27 mouse cellular contexts compared by ENCODE assay signal in genomic region chr6:65542913-65543312, GRCm38 (mm10). TPM values are rescaled to one million over a fixed set of nuclear protein-coding genes. Genes with fewer than 3 reads are reported as not detected.
DNase-seq lines count a peak whose midpoint lies in the region; ATAC-seq lines count a peak whose summit lies in the region.
"Had no signal": no experiment of that assay in that cellular context is flagged by ENCODE, and none has a peak within 500 bp of the region (broad histone marks: within the 10 kb centered on the region; RNA-seq: fewer than 3 reads in every experiment).

No protein-coding gene starts in this region.

- no peak for DNase-seq in forebrain, embryonic 11.5 days (ENCODE audit: low spot score)
- DNase-seq in lung, adult 18-20 months: no peak
- peak; percentile 62 for DNase-seq in forelimb bud, embryonic 11.5 days (ENCODE audit: low read depth, low spot score)
- DNase-seq in gastrocnemius, postnatal 10 days: no peak
- no peak for DNase-seq in layer of hippocampus, adult 8-10 months (ENCODE audit: low spot score in 2 of 2)
- DNase-seq: adrenal gland, postnatal 36 days; B cell, adult 2 months; cerebellum, adult 11 months; cerebellum, adult 9-11 months; gastrocnemius, postnatal 25 days; heart, adult 2 months; kidney, adult 11 months; kidney, postnatal 10 days; right cerebral cortex, postnatal 14 days had no signal

- ATAC-seq in forebrain, embryonic 15.5 days (replicated peaks): 0 out of 2 replicates have a peak, but pooled peaks have one; percentile 43
- ATAC-seq in forebrain, embryonic 11.5 days (replicated peaks; ENCODE audit: low FRiP score): no peak
- ATAC-seq in lung, embryonic 16.5 days (ENCODE audit: low read depth): peak; percentile 66; the same call in 1 of the 2 replicates
- ATAC-seq: midbrain, embryonic 13.5 days; Patski had no signal

- H3K36me3 ChIP-seq in forebrain, embryonic 15.5 days: no peaks in the 10 kb centered on the region
- no peaks in the 10 kb centered on the region for H3K36me3 ChIP-seq in forebrain, embryonic 11.5 days (ENCODE audit: control insufficient read depth, insufficient read depth, low read length)
- H3K36me3 ChIP-seq in lung, embryonic 16.5 days (ENCODE audit: control insufficient read depth, insufficient read depth, low read length): no peaks in the 10 kb centered on the region
- H3K36me3 ChIP-seq: embryonic facial prominence, embryonic 12.5 days; G1E; hindbrain, embryonic 12.5 days; limb, embryonic 12.5 days; midbrain, embryonic 13.5 days had no signal

- no peaks in the 10 kb centered on the region for H3K9me3 ChIP-seq in forebrain, embryonic 15.5 days
- no peaks in the 10 kb centered on the region for H3K9me3 ChIP-seq in forebrain, embryonic 11.5 days (ENCODE audit: control insufficient read depth, low read length)
- no peaks in the 10 kb centered on the region for H3K9me3 ChIP-seq in lung, embryonic 16.5 days (ENCODE audit: control insufficient read depth, low read length)
- H3K9me3 ChIP-seq: embryonic facial prominence, embryonic 12.5 days; G1E; hindbrain, embryonic 12.5 days; limb, embryonic 12.5 days; midbrain, embryonic 13.5 days had no signal

- H3K4me3 ChIP-seq in forebrain, embryonic 15.5 days: no peak overlapping the region
- H3K4me3 ChIP-seq in forebrain, embryonic 11.5 days (ENCODE audit: low read depth, low read length): no peak overlapping the region
- H3K4me3 ChIP-seq in lung, embryonic 16.5 days (ENCODE audit: low read length): no peak overlapping the region
- H3K4me3 ChIP-seq: embryonic facial prominence, embryonic 12.5 days; heart, adult 2 months; hindbrain, embryonic 12.5 days; limb, embryonic 12.5 days; midbrain, embryonic 13.5 days had no signal

- 22% methylated on average over 1 of the region's 1 CpGs for WGBS in forebrain, embryonic 15.5 days
- 30% methylated on average over 1 of the region's 1 CpGs for WGBS in forebrain, embryonic 11.5 days
- 28% methylated on average over 1 of the region's 1 CpGs for WGBS in lung, embryonic 16.5 days

- no peak overlapping the region for H3K4me2 ChIP-seq in forebrain, embryonic 15.5 days (replicated peaks)
- no peak overlapping the region for H3K4me2 ChIP-seq in forebrain, embryonic 11.5 days (ENCODE audit: low read depth, low read length, severe bottlenecking)
- H3K4me2 ChIP-seq in lung, embryonic 16.5 days (ENCODE audit: low read depth, low read length): no peak overlapping the region
- H3K4me2 ChIP-seq: embryonic facial prominence, embryonic 12.5 days; hindbrain, embryonic 12.5 days; limb, embryonic 12.5 days; midbrain, embryonic 13.5 days had no signal

- H3K27me3 ChIP-seq in forebrain, embryonic 15.5 days: no peaks in the 10 kb centered on the region
- no peaks in the 10 kb centered on the region for H3K27me3 ChIP-seq in forebrain, embryonic 11.5 days (ENCODE audit: control insufficient read depth, insufficient read depth, low read length)
- no peaks in the 10 kb centered on the region for H3K27me3 ChIP-seq in lung, embryonic 16.5 days (ENCODE audit: control insufficient read depth, insufficient read depth, low read depth, low read length)
- H3K27me3 ChIP-seq: CH12.LX; embryonic facial prominence, embryonic 12.5 days; hindbrain, embryonic 12.5 days; limb, embryonic 12.5 days; midbrain, embryonic 13.5 days had no signal

- no peak overlapping the region for H3K9ac ChIP-seq in forebrain, embryonic 15.5 days (replicated peaks)
- H3K9ac ChIP-seq in forebrain, embryonic 11.5 days (ENCODE audit: low read length): no peak overlapping the region
- no peak overlapping the region for H3K9ac ChIP-seq in lung, embryonic 16.5 days (ENCODE audit: low read length)
- H3K9ac ChIP-seq: embryonic facial prominence, embryonic 12.5 days; hindbrain, embryonic 12.5 days; limb, embryonic 12.5 days; liver, embryonic 14.5 days; midbrain, embryonic 13.5 days had no signal

- H3K27ac ChIP-seq in forebrain, embryonic 15.5 days (replicated peaks): no peak overlapping the region
- no peak overlapping the region for H3K27ac ChIP-seq in forebrain, embryonic 11.5 days (ENCODE audit: low read depth, low read length)
- no peak overlapping the region for H3K27ac ChIP-seq in lung, embryonic 16.5 days (ENCODE audit: low read length)
- H3K27ac ChIP-seq: embryonic facial prominence, embryonic 12.5 days; heart, adult 2 months; hindbrain, embryonic 12.5 days; limb, embryonic 12.5 days; liver, embryonic 14.5 days; midbrain, embryonic 13.5 days; stomach, postnatal 0 days had no signal

- 0 out of 2 replicates have a peak, but pooled peaks cover 3% of the 10 kb centered on the region for H3K4me1 ChIP-seq in forebrain, embryonic 15.5 days
- H3K4me1 ChIP-seq in forebrain, embryonic 11.5 days (replicated peaks; ENCODE audit: control insufficient read depth, insufficient read depth, low read length): no peaks in the 10 kb centered on the region
- H3K4me1 ChIP-seq in lung, embryonic 16.5 days (replicated peaks; ENCODE audit: control insufficient read depth, insufficient read depth, low read length): peaks cover 12% of the 10 kb centered on the region; the same call in 1 of the 2 replicates

RNA-seq across cellular contexts. Expression of gene Tnip3, which starts 17.8 kb away (rescaled TPM):
- polyA plus RNA-seq in forebrain, embryonic 15.5 days (2015; fragmentation: Nextera tagmentation; extraction: Ambion mirVana): not detected in 2 replicates
- 0.17 TPM in 1 of 2 replicates, not detected in the other for polyA plus RNA-seq in forebrain, embryonic 11.5 days (2014; fragmentation: Nextera tagmentation; extraction: Ambion mirVana)
- 3.2 and 3.6 TPM in 2 replicates for polyA plus RNA-seq in lung, embryonic 16.5 days (2015; fragmentation: Nextera tagmentation; extraction: Ambion mirVana)
- under 1 TPM in 1 of 2 experiments, not detected in 1; 0.07 TPM for total RNA-seq in gastrocnemius, postnatal 10 days (2021)
- not detected for total RNA-seq in layer of hippocampus, adult 8-10 months (2022)
- total RNA-seq: gastrocnemius, postnatal 25 days; layer of hippocampus, adult 18-20 months; layer of hippocampus, postnatal 25 days had no signal
- polyA plus RNA-seq: embryonic facial prominence, embryonic 12.5 days; G1E; hindbrain, embryonic 12.5 days; limb, embryonic 12.5 days; midbrain, embryonic 13.5 days had no signal
